21 mouse cellular contexts compared by ENCODE assay signal in genomic region chr19:55569894-55570293, GRCm38 (mm10).
DNase-seq lines count a peak whose midpoint lies in the region; ATAC-seq and TF ChIP-seq lines count a peak whose summit lies in the region.
"Had no signal": no experiment of that assay in that cellular context is flagged by ENCODE, and none has a peak within 500 bp of the region (broad histone marks: within the 10 kb centered on the region; RNA-seq: fewer than 3 reads in every experiment).

No protein-coding gene starts in this region.

- ATAC-seq in heart, embryonic 14.5 days (ENCODE audit: insufficient number of reproducible peaks, insufficient read depth, low FRiP score, low read depth) = no peak
- no peak for ATAC-seq in intestine, embryonic 15.5 days
- ATAC-seq: activated CD4-positive, CD25-positive, alpha-beta regulatory T cell, adult 4 months; forebrain, postnatal 0 days had no signal

- peak overlapping the region in 1 of 2 experiments; percentile 62; a peak in 1 of 4 replicates for H3K27ac ChIP-seq in heart, embryonic 14.5 days (replicated peaks in 1 of 2; ENCODE audit: control insufficient read depth in 1 of 2, insufficient read depth in 1 of 2, low read depth in 2 of 2, low read length in 2 of 2)
- no peak overlapping the region for H3K27ac ChIP-seq in MEL (ENCODE audit: control insufficient read depth, low read depth, low read length)
- peak overlapping the region; percentile 41; the same call in 1 of the 2 replicates for H3K27ac ChIP-seq in intestine, embryonic 15.5 days
- H3K27ac ChIP-seq: gastrocnemius, adult 2 months; hindbrain, embryonic 13.5 days; midbrain, embryonic 10.5 days had no signal

- peak overlapping the region; percentile 6; the same call in 1 of the 2 replicates for H3K9ac ChIP-seq in heart, embryonic 14.5 days (ENCODE audit: low read length)
- no peak overlapping the region for H3K9ac ChIP-seq in MEL (ENCODE audit: control insufficient read depth, low read depth, low read length, poor library complexity, severe bottlenecking)
- no peak overlapping the region for H3K9ac ChIP-seq in intestine, embryonic 15.5 days
- H3K9ac ChIP-seq: forebrain, postnatal 0 days; hindbrain, embryonic 13.5 days; limb, embryonic 15.5 days had no signal

- H3K4me1 ChIP-seq in heart, embryonic 14.5 days (ENCODE audit: control insufficient read depth in 2 of 2, insufficient read depth in 2 of 2, low read length in 2 of 2) = peaks cover 45 to 60% of the 10 kb centered on the region in 2 experiments
- peaks cover 12 to 26% of the 10 kb centered on the region in 2 experiments for H3K4me1 ChIP-seq in MEL (ENCODE audit: control insufficient read depth in 1 of 2, insufficient read depth in 2 of 2, low read length in 2 of 2)
- H3K4me1 ChIP-seq in intestine, embryonic 15.5 days (replicated peaks) = peaks cover 27% of the 10 kb centered on the region
- H3K4me1 ChIP-seq: midbrain, embryonic 10.5 days had no signal

- DNase-seq in heart, postnatal 4 days = no peak
- peak; percentile 38 for DNase-seq in MEL (ENCODE audit: low read depth, low spot score)
- DNase-seq in splenic B cell, adult 2 months (ENCODE audit: low read depth, low spot score) = peak; percentile 26
- no peak for DNase-seq in thymus, postnatal 25 days
- no peak for DNase-seq in frontal cortex, postnatal 25 days (ENCODE audit: low spot score in 2 of 2)
- DNase-seq: cerebellum, adult 8-10 months; forebrain, postnatal 0 days; gastrocnemius, adult 2 months; heart, adult 11 months; kidney, adult 18-20 months; kidney, postnatal 36 days; lung, adult 18-20 months; thymus, postnatal 36 days had no signal

- TF ChIP-seq CTCF in MEL (IDR thresholded peaks at IDR 0.05 in 2 of 3, conservative IDR thresholded peaks at IDR 0.05 in 1 of 3; ENCODE audit: control insufficient read depth in 1 of 3, insufficient read depth in 1 of 3, low read depth in 2 of 3, low read length in 3 of 3, poor library complexity in 1 of 3, severe bottlenecking in 1 of 3) = no peak

- no peak overlapping the region for H3K4me3 ChIP-seq in heart, embryonic 14.5 days (ENCODE audit: control insufficient read depth in 1 of 2, insufficient read depth in 1 of 2, low read depth in 1 of 2, low read length in 2 of 2)
- H3K4me3 ChIP-seq in MEL (ENCODE audit: control insufficient read depth in 1 of 2, insufficient read depth in 1 of 2, low read depth in 2 of 2, low read length in 2 of 2) = no peak overlapping the region
- H3K4me3 ChIP-seq in intestine, embryonic 15.5 days (replicated peaks) = no peak overlapping the region
- H3K4me3 ChIP-seq: gastrocnemius, adult 2 months; hindbrain, embryonic 13.5 days; limb, embryonic 15.5 days; midbrain, embryonic 10.5 days; myocyte had no signal

- H3K27me3 ChIP-seq in heart, embryonic 14.5 days (ENCODE audit: control insufficient read depth, insufficient read depth, low read length) = no peaks in the 10 kb centered on the region
- H3K27me3 ChIP-seq in MEL (ENCODE audit: control insufficient read depth in 1 of 2, insufficient read depth in 2 of 2, low read length in 2 of 2) = no peaks in the 10 kb centered on the region
- H3K27me3 ChIP-seq in intestine, embryonic 15.5 days (replicated peaks) = no peaks in the 10 kb centered on the region
- no peaks in the 10 kb centered on the region for H3K27me3 ChIP-seq in splenic B cell, adult 2 months (ENCODE audit: control insufficient read depth, insufficient read depth, low read length, poor library complexity, severe bottlenecking)
- H3K27me3 ChIP-seq: limb, embryonic 15.5 days; Patski had no signal

- H3K4me2 ChIP-seq in heart, embryonic 14.5 days (ENCODE audit: low read length) = no peak overlapping the region
- no peak overlapping the region for H3K4me2 ChIP-seq in intestine, embryonic 15.5 days (replicated peaks)
- H3K4me2 ChIP-seq: hindbrain, embryonic 13.5 days; limb, embryonic 15.5 days had no signal

- no peaks in the 10 kb centered on the region for H3K36me3 ChIP-seq in heart, embryonic 14.5 days (ENCODE audit: control insufficient read depth, insufficient read depth, low read length)
- H3K36me3 ChIP-seq in MEL (ENCODE audit: control insufficient read depth in 1 of 2, insufficient read depth in 2 of 2, low read length in 2 of 2) = peaks cover 0 to 32% of the 10 kb centered on the region in 2 experiments; a peak in 2 of 4 replicates
- no peaks in the 10 kb centered on the region for H3K36me3 ChIP-seq in intestine, embryonic 15.5 days
- no peaks in the 10 kb centered on the region for H3K36me3 ChIP-seq in splenic B cell, adult 2 months (ENCODE audit: control insufficient read depth, insufficient read depth, low read length, poor library complexity, severe bottlenecking)
- H3K36me3 ChIP-seq: hindbrain, embryonic 13.5 days; limb, embryonic 15.5 days; midbrain, embryonic 10.5 days had no signal

- no peak for TF ChIP-seq EP300 in MEL (IDR thresholded peaks at IDR 0.05; ENCODE audit: low read depth in 1 of 2, low read length in 2 of 2)

- no peaks in the 10 kb centered on the region for H3K79me2 ChIP-seq in MEL (ENCODE audit: control insufficient read depth, insufficient read depth, low read length, poor library complexity)

- no peaks in the 10 kb centered on the region for H3K9me3 ChIP-seq in heart, embryonic 14.5 days (ENCODE audit: control insufficient read depth, low read length)
- H3K9me3 ChIP-seq in MEL (replicated peaks; ENCODE audit: insufficient read depth, low read length) = no peaks in the 10 kb centered on the region
- H3K9me3 ChIP-seq in intestine, embryonic 15.5 days = no peaks in the 10 kb centered on the region
- H3K9me3 ChIP-seq: hindbrain, embryonic 13.5 days; limb, embryonic 15.5 days; midbrain, embryonic 10.5 days had no signal

- TF ChIP-seq POLR2A in MEL (IDR thresholded peaks at IDR 0.05; ENCODE audit: control insufficient read depth in 1 of 2, insufficient read depth in 1 of 2, low read depth in 1 of 2, low read length in 2 of 2, poor library complexity in 1 of 2) = no peak

- WGBS in heart, embryonic 14.5 days = 78% methylated on average over 12 of the region's 12 CpGs
- 77% methylated on average over 12 of the region's 12 CpGs for WGBS in intestine, embryonic 15.5 days

- TF ChIP-seq RAD21 in MEL (IDR thresholded peaks at IDR 0.05; ENCODE audit: low read depth, low read length) = no peak

TF ChIP-seq in MEL, 35 proteins besides CTCF, POLR2A, EP300 and RAD21:
- TF ChIP-seq USF2 (IDR thresholded peaks at IDR 0.05; ENCODE audit: borderline replicate concordance in 1 of 2, insufficient read depth in 1 of 2, low read depth in 1 of 2, low read length in 2 of 2) (no peak), ZC3H11A (IDR thresholded peaks at IDR 0.05; ENCODE audit: low read depth, low read length) (no peak), ZNF384 (IDR thresholded peaks at IDR 0.05; ENCODE audit: low read depth, low read length) (no peak)

Comparison
In these comparisons a context has a peak if more than half of its experiments do, and no peak if none do; other contexts are left out.
1. DNase-seq: peak in MEL (single experiment) and splenic B cell, adult 2 months (single experiment); none in heart, postnatal 4 days (single experiment), thymus, postnatal 25 days (single experiment) and frontal cortex, postnatal 25 days (0 of 2).